Mouse (Mus musculus) lung, embryonic 15.5 days (tissue): ENCODE measurements at regions not wholly inside any gene's neighbourhood (a gene's known extent, or its start where the extent isn't known, plus 50 kb on each side); places are given as distances from the start of the nearest gene placed in this dataset.
A peak's percentile ranks its signal among the peaks of the same experiment; 100 is the strongest.

ENCODE experiments used
- ATAC-seq: fragments of 200-750 bp; cut with Nextera tagmentation; 2 replicates; pipeline ENCODE4 v1.8.0; 2017; ENCODE audit warnings: moderate number of reproducible peaks, borderline replicate concordance; ENCODE audit not compliant: low FRiP score, low TSS enrichment; ENCODE audit errors: extremely low read depth
- H3K27ac ChIP-seq: fragments of 300-500 bp; sonication (generic); 2 replicates; pipeline ENCODE4 v1.5.1; 2015; ENCODE audit warnings: moderate library complexity, mild to moderate bottlenecking, inconsistent platforms
- H3K27me3 ChIP-seq: fragments of 300-500 bp; sonication (generic); 2 replicates; pipeline ENCODE4 v1.6.1; 2015; ENCODE audit warnings: inconsistent platforms
- H3K36me3 ChIP-seq: fragments of 300-500 bp; sonication (generic); 2 replicates; pipeline ENCODE4 v1.6.1; 2015; ENCODE audit warnings: inconsistent platforms
- H3K4me1 ChIP-seq: fragments of 300-500 bp; sonication (generic); 2 replicates; pipeline ENCODE4 v1.6.1; 2015; ENCODE audit warnings: inconsistent platforms
- H3K4me2 ChIP-seq: fragments of 300-500 bp; sonication (generic); 2 replicates; pipeline ENCODE4 v1.6.1; 2015; ENCODE audit warnings: inconsistent platforms, mild to moderate bottlenecking, moderate library complexity
- H3K4me3 ChIP-seq: fragments of 300-500 bp; sonication (generic); 2 replicates; pipeline ENCODE4 v1.5.1; 2015; ENCODE audit warnings: mild to moderate bottlenecking, inconsistent platforms
- H3K9ac ChIP-seq: fragments of 300-500 bp; sonication (generic); 2 replicates; pipeline ENCODE4 v1.6.1; 2015; ENCODE audit warnings: inconsistent platforms
- H3K9me3 ChIP-seq: fragments of 300-500 bp; sonication (generic); 2 replicates; pipeline ENCODE4 v1.6.1; 2016; ENCODE audit warnings: inconsistent platforms
- whole genome bisulfite sequencing: fragments of 180-500 bp; shearing (Covaris S2); methylation state at CpG from one replicate; pipeline ENCODE4 v1.1.7; 2015; 5-methylcytosine and 5-hydroxymethylcytosine counted together

DNA sequence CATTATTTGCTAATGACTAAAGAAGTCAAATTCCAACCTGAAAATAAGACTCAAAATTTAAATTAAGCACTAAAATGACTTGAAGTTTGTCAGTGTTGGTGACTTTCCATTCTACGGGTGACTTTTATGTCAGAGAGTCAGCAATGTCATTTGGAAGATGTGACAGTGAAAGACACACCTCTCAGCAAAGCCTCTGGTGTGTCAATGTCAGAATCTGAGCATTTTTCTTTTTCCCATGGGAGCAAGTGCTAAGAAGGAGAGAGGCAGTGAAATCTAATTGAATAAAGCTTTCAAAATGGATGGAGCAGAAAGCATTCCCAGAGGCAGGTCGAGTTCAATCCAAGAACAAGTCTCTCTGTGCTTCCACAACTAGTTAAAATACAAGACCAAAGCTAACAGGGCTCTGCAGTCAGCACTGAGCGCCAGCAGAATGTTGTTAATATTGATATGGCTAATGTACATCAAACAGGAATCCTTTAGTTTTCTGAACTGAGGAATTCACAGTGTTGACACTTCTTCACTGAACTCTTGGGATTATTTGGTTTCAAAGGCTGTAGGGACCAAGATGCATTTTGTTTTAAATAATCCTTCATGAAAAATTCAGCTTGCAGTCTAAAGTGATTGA is 170.4 kb upstream of the Megf9 start:
- H3K4me3 ChIP-seq = no peak overlapping the region
- H3K36me3 ChIP-seq = no peaks in the 10 kb centered on the region
- no peak for ATAC-seq
- no peak overlapping the region for H3K4me2 ChIP-seq
- no peaks in the 10 kb centered on the region for H3K9me3 ChIP-seq
- H3K27me3 ChIP-seq = no peaks in the 10 kb centered on the region
- H3K4me1 ChIP-seq = no peaks in the 10 kb centered on the region
- WGBS = 58% methylated on average over 3 of the region's 3 CpGs
- H3K9ac ChIP-seq = no peak overlapping the region
- H3K27ac ChIP-seq = no peak overlapping the region

- no peak for ATAC-seq
- no peak overlapping the region for H3K4me2 ChIP-seq
- H3K27me3 ChIP-seq = no peaks in the 10 kb centered on the region
- no peaks in the 10 kb centered on the region for H3K4me1 ChIP-seq
- no peak overlapping the region for H3K27ac ChIP-seq
- H3K4me3 ChIP-seq = no peak overlapping the region
- H3K9ac ChIP-seq = no peak overlapping the region
- no peaks in the 10 kb centered on the region for H3K9me3 ChIP-seq
- 86% methylated on average over 1 of the region's 1 CpGs for WGBS
- H3K36me3 ChIP-seq = no peaks in the 10 kb centered on the region
These were observed 166.1 kb upstream of the Megf9 start for GRCm38 (mm10) chr4:70700894-70701293.

- Histone ChIP-seq H3K9ac (no peak overlapping the region), H3K4me3 (no peak overlapping the region), H3K4me1 (no peaks in the 10 kb centered on the region), H3K27ac (no peak overlapping the region), H3K27me3 (no peaks in the 10 kb centered on the region), H3K36me3 (no peaks in the 10 kb centered on the region), H3K9me3 (no peaks in the 10 kb centered on the region), H3K4me2 (no peak overlapping the region)
- no peak for ATAC-seq
- WGBS = 88% methylated on average over 1 of the region's 1 CpGs
These were observed 129.4 kb upstream of the Megf9 start for GRCm38 (mm10) chr4:70664181-70664580.

DNA sequence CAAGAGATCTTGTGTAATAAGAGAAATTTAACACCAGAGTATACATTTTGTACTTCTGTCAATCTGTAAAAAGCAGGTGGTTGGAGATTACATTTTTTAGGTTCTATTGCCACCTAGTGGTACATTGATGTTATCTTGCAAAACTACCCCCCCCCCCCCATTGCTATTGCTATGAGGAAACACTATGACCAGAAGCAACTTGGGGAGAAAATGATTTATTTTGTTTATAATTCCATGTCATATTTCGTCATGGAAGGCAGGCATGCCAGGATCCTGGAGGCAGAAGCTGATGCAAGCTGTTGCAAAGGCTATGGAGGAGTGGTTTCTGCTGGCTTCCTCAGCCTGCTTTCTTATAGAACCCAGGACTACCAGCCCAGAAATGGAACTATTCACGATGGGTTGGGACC is 86.6 kb upstream of the Megf9 start:
- Histone ChIP-seq H3K4me3 (no peak overlapping the region), H3K4me1 (no peaks in the 10 kb centered on the region), H3K27me3 (no peaks in the 10 kb centered on the region), H3K9me3 (no peaks in the 10 kb centered on the region), H3K36me3 (no peaks in the 10 kb centered on the region), H3K9ac (no peak overlapping the region), H3K27ac (no peak overlapping the region), H3K4me2 (no peak overlapping the region)
- 35% methylated on average over 2 of the region's 2 CpGs for WGBS
- peak; percentile 72 for ATAC-seq

GRCm38 (mm10) chr4:70619636-70620287 is 85.0 kb upstream of the Megf9 start:
- ATAC-seq = no peak
- Histone ChIP-seq H3K4me2 (no peak overlapping the region), H3K36me3 (no peaks in the 10 kb centered on the region), H3K9me3 (no peaks in the 10 kb centered on the region), H3K9ac (no peak overlapping the region), H3K4me1 (no peaks in the 10 kb centered on the region), H3K27ac (no peak overlapping the region), H3K4me3 (no peak overlapping the region), H3K27me3 (no peaks in the 10 kb centered on the region)
- WGBS = 82% methylated on average over 8 of the region's 8 CpGs

- Histone ChIP-seq H3K36me3 (no peaks in the 10 kb centered on the region), H3K9me3 (no peaks in the 10 kb centered on the region), H3K27ac (no peak overlapping the region), H3K4me2 (no peak overlapping the region), H3K9ac (no peak overlapping the region), H3K4me1 (no peaks in the 10 kb centered on the region), H3K27me3 (no peaks in the 10 kb centered on the region), H3K4me3 (no peak overlapping the region)
- WGBS = 36% methylated on average over 4 of the region's 4 CpGs
- ATAC-seq = no peak
These were observed 81.0 kb upstream of the Megf9 start for GRCm38 (mm10) chr4:70615794-70616193.

GRCm38 (mm10) chr4:70614411-70614810 is 79.6 kb upstream of the Megf9 start:
- Histone ChIP-seq H3K27me3 (no peaks in the 10 kb centered on the region), H3K4me1 (no peaks in the 10 kb centered on the region), H3K9ac (no peak overlapping the region), H3K9me3 (no peaks in the 10 kb centered on the region), H3K4me3 (no peak overlapping the region), H3K36me3 (no peaks in the 10 kb centered on the region), H3K27ac (no peak overlapping the region), H3K4me2 (no peak overlapping the region)
- no peak for ATAC-seq
- whole genome bisulfite sequencing = 79% methylated on average over 5 of the region's 5 CpGs

DNA sequence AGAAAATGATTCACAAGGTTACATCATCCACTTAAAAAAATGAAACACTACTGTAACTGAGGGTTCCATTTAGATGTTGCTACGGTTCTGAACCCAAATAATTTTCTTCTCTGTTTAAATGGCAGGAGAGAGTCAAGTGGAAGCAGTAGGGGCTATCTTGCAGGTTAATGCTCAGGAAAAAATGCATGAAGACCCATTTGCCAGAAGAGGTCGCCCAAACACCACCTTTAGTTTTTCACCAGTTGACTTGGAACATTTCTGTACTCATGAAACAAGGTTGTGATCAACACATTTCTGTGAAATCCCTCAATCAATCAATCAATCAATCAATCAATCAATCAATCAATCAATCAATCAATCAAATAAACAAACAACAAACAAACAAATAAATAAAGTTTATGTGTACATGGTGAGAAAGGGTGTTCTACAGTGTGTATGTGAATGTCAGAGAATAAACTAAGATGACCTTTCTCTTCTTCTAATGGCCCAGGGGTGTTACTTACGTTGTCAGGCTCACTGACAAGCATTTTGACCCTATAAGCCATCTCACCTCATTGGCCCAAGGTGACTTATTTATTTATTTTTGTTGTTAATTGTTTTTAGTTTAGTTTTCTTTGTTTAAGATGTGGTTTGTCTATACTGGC is 68.5 kb upstream of the Megf9 start:
- Histone ChIP-seq H3K36me3 (no peaks in the 10 kb centered on the region), H3K27me3 (no peaks in the 10 kb centered on the region), H3K9ac (no peak overlapping the region), H3K4me1 (no peaks in the 10 kb centered on the region), H3K4me2 (no peak overlapping the region), H3K4me3 (no peak overlapping the region), H3K27ac (no peak overlapping the region), H3K9me3 (no peaks in the 10 kb centered on the region)
- WGBS = 14% methylated on average over 3 of the region's 3 CpGs
- ATAC-seq = no peak

DNA sequence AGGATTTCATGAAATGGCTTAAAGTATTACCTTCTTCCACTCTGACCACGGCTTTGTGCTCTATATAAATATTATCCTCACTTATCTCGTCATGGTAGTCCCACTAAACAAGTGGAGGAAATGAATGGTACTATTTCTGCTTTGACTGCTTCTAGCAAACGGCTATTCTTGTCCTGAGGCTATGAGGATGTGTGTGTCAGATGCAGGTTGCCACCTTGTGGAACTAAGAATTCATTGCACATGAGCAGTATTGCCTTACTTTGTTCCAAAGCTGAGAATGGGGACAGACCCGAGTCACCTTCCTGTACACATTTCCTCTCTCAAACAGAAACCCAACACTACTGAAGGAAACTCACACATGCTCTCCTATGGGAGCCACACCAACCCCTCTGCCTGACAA is 66.5 kb upstream of the Megf9 start:
- no peak for ATAC-seq
- no peak overlapping the region for H3K4me3 ChIP-seq
- H3K4me2 ChIP-seq = no peak overlapping the region
- no peaks in the 10 kb centered on the region for H3K36me3 ChIP-seq
- H3K4me1 ChIP-seq = no peaks in the 10 kb centered on the region
- H3K9ac ChIP-seq = no peak overlapping the region
- 6% methylated on average over 4 of the region's 4 CpGs for WGBS
- H3K9me3 ChIP-seq = no peaks in the 10 kb centered on the region
- no peaks in the 10 kb centered on the region for H3K27me3 ChIP-seq
- H3K27ac ChIP-seq = no peak overlapping the region
